16 mouse cellular contexts compared by ENCODE assay signal in genomic region chrX:160494333-160494732, GRCm38 (mm10). TPM values are rescaled to one million over a fixed set of nuclear protein-coding genes. Genes with fewer than 3 reads are reported as not detected.
DNase-seq lines count a peak whose midpoint lies in the region; ATAC-seq and TF ChIP-seq lines count a peak whose summit lies in the region.
"Had no signal": no experiment of that assay in that cellular context is flagged by ENCODE, and none has a peak within 500 bp of the region (broad histone marks: within the 10 kb centered on the region; RNA-seq: fewer than 3 reads in every experiment).

No protein-coding gene starts in this region.

- H3K9ac ChIP-seq in forebrain, embryonic 15.5 days (replicated peaks) = no peak overlapping the region
- H3K9ac ChIP-seq in forebrain, embryonic 12.5 days = no peak overlapping the region
- no peak overlapping the region for H3K9ac ChIP-seq in stomach, postnatal 0 days (ENCODE audit: low read length)

- no peaks in the 10 kb centered on the region for H3K9me3 ChIP-seq in forebrain, embryonic 15.5 days
- no peaks in the 10 kb centered on the region for H3K9me3 ChIP-seq in forebrain, embryonic 12.5 days
- no peaks in the 10 kb centered on the region for H3K9me3 ChIP-seq in stomach, postnatal 0 days (ENCODE audit: control insufficient read depth, low read length)

- TF ChIP-seq EP300 in stomach, postnatal 0 days (optimal IDR thresholded peaks at IDR 0.05) = no peak

- no peak overlapping the region for H3K4me2 ChIP-seq in forebrain, embryonic 15.5 days (replicated peaks)
- H3K4me2 ChIP-seq in forebrain, embryonic 12.5 days = no peak overlapping the region
- H3K4me2 ChIP-seq in stomach, postnatal 0 days (replicated peaks; ENCODE audit: low read depth) = no peak overlapping the region
- H3K4me2 ChIP-seq: liver, embryonic 11.5 days had no signal

- H3K36me3 ChIP-seq in forebrain, embryonic 15.5 days = no peaks in the 10 kb centered on the region
- no peaks in the 10 kb centered on the region for H3K36me3 ChIP-seq in forebrain, embryonic 12.5 days (replicated peaks)
- H3K36me3 ChIP-seq in stomach, postnatal 0 days (ENCODE audit: control insufficient read depth, insufficient read depth, low read length) = no peaks in the 10 kb centered on the region

- no peak overlapping the region for H3K27ac ChIP-seq in forebrain, embryonic 15.5 days (replicated peaks)
- H3K27ac ChIP-seq in forebrain, embryonic 12.5 days = no peak overlapping the region
- no peak overlapping the region for H3K27ac ChIP-seq in stomach, postnatal 0 days (replicated peaks)

- 36% methylated on average over 3 of the region's 3 CpGs for WGBS in forebrain, embryonic 15.5 days
- WGBS in forebrain, embryonic 12.5 days = 48% methylated on average over 3 of the region's 3 CpGs
- 47% methylated on average over 1 of the region's 3 CpGs for WGBS in stomach, postnatal 0 days

- no peak overlapping the region for H3K4me3 ChIP-seq in forebrain, embryonic 15.5 days
- H3K4me3 ChIP-seq in forebrain, embryonic 12.5 days (replicated peaks) = no peak overlapping the region
- H3K4me3 ChIP-seq in stomach, postnatal 0 days (ENCODE audit: low read depth, low read length) = no peak overlapping the region

- peak; percentile 61 for ATAC-seq in forebrain, embryonic 15.5 days (replicated peaks)
- ATAC-seq in forebrain, embryonic 12.5 days (ENCODE audit: low FRiP score) = no peak
- ATAC-seq in stomach, postnatal 0 days (ENCODE audit: low FRiP score, low TSS enrichment) = 0 out of 2 replicates have a peak, but pooled peaks have one; percentile 32

- no peak for TF ChIP-seq CTCF in stomach, postnatal 0 days (IDR thresholded peaks at IDR 0.05; ENCODE audit: low read depth)

- H3K4me1 ChIP-seq in forebrain, embryonic 15.5 days = no peaks in the 10 kb centered on the region
- no peaks in the 10 kb centered on the region for H3K4me1 ChIP-seq in forebrain, embryonic 12.5 days
- no peaks in the 10 kb centered on the region for H3K4me1 ChIP-seq in stomach, postnatal 0 days (replicated peaks; ENCODE audit: control insufficient read depth, insufficient read depth)

- DNase-seq in adrenal gland, adult 2 months = peak; percentile 14
- DNase-seq in adrenal gland, adult 8-10 months = no peak
- DNase-seq in retina, postnatal 1 day = peak; percentile 60
- no peak for DNase-seq in retina, embryonic 14.5 days (ENCODE audit: low spot score)
- DNase-seq in stomach, postnatal 0 days (ENCODE audit: low spot score) = no peak
- no peak for DNase-seq in right cerebral cortex, postnatal 14 days
- DNase-seq: cerebellum, adult 11-12 months; gastrocnemius, postnatal 10 days; heart, adult 18-20 months; heart, postnatal 4 days; kidney, adult 2 months; kidney, postnatal 25 days; thymus, adult 18-20 months had no signal

- 0 out of 2 replicates have a peak, but pooled peaks cover 3% of the 10 kb centered on the region for H3K27me3 ChIP-seq in forebrain, embryonic 15.5 days
- peaks cover 18% of the 10 kb centered on the region; the same call in 1 of the 2 replicates for H3K27me3 ChIP-seq in forebrain, embryonic 12.5 days
- H3K27me3 ChIP-seq in stomach, postnatal 0 days (ENCODE audit: control insufficient read depth, insufficient read depth, low read length) = no peaks in the 10 kb centered on the region

RNA-seq across cellular contexts. Expression of gene Phka2, which starts 7.6 kb away (rescaled TPM):
- 10 to 100 TPM; 25.9 to 30.3 TPM for total RNA-seq in adrenal gland, adult 2 months (2021)
- polyA plus RNA-seq in adrenal gland, adult 2 months (2012; rRNA removed) = 12.0 and 17.1 TPM in 2 replicates
- 10 to 100 TPM; 32.4 to 43.4 (median 37.9) TPM for total RNA-seq in adrenal gland, adult 8-10 months (2022)
- 11.7 and 13.1 TPM in 2 replicates for polyA plus RNA-seq in forebrain, embryonic 15.5 days (2015; fragmentation: Nextera tagmentation; extraction: Ambion mirVana)
- 20.5 and 20.7 TPM in 2 replicates for polyA plus RNA-seq in forebrain, embryonic 12.5 days (2016; fragmentation: Nextera tagmentation; extraction: Ambion mirVana)
- 5.7 and 6.2 TPM in 2 replicates for polyA plus RNA-seq in stomach, postnatal 0 days (2015; fragmentation: Nextera tagmentation; extraction: Ambion mirVana)

Comparison
In these comparisons a context has a peak if more than half of its experiments do, and no peak if none do; other contexts are left out.
1. DNase-seq: peak in adrenal gland, adult 2 months (single experiment) and retina, postnatal 1 day (single experiment); none in adrenal gland, adult 8-10 months (single experiment), retina, embryonic 14.5 days (single experiment), stomach, postnatal 0 days (single experiment) and right cerebral cortex, postnatal 14 days (single experiment).